Mouse (Mus musculus) hindbrain, embryonic 13.5 days (tissue): ENCODE results near the gene Cyp39a1. TPM values are rescaled to one million over a fixed set of nuclear protein-coding genes. Genes with fewer than 3 reads are reported as not detected.

Experiments used
- ATAC-seq: fragments of 200-750 bp; cut with Nextera tagmentation; 2 replicates; pipeline ENCODE4 v1.8.0; 2017; ENCODE audit warnings: moderate TSS enrichment; ENCODE audit not compliant: low FRiP score
- H3K27ac ChIP-seq: fragments of 300-500 bp; sonication (generic); 2 replicates; pipeline ENCODE4 v1.5.1; 2015; ENCODE audit warnings: inconsistent platforms, mild to moderate bottlenecking, moderate library complexity
- H3K27me3 ChIP-seq: fragments of 300-500 bp; sonication (generic); 2 replicates; pipeline ENCODE4 v1.6.1; 2015; ENCODE audit warnings: mild to moderate bottlenecking, inconsistent platforms
- H3K36me3 ChIP-seq: fragments of 300-500 bp; sonication (generic); 2 replicates; pipeline ENCODE4 v1.6.1; 2015; ENCODE audit warnings: mild to moderate bottlenecking, inconsistent platforms
- H3K4me1 ChIP-seq: fragments of 300-500 bp; sonication (generic); replicated peaks from 2 replicates; pipeline ENCODE4 v1.6.1; 2015; ENCODE audit warnings: inconsistent platforms
- H3K4me2 ChIP-seq: fragments of 300-500 bp; sonication (generic); 2 replicates; pipeline ENCODE4 v1.6.1; 2015; ENCODE audit warnings: inconsistent platforms, mild to moderate bottlenecking, moderate library complexity
- H3K4me3 ChIP-seq: fragments of 300-500 bp; sonication (generic); 2 replicates; pipeline ENCODE4 v1.5.1; 2015; ENCODE audit warnings: mild to moderate bottlenecking, inconsistent platforms
- H3K9ac ChIP-seq: fragments of 300-500 bp; sonication (generic); 2 replicates; pipeline ENCODE4 v1.6.1; 2015; ENCODE audit warnings: mild to moderate bottlenecking, inconsistent platforms
- H3K9me3 ChIP-seq: fragments of 300-500 bp; sonication (generic); 2 replicates; pipeline ENCODE4 v1.6.1; 2016; ENCODE audit warnings: inconsistent platforms
- WGBS: fragments of 180-500 bp; shearing (Covaris S2); methylation state at CpG from one replicate; pipeline ENCODE4 v1.1.7; 2015; 5-methylcytosine and 5-hydroxymethylcytosine counted together
- polyA plus RNA-seq: library from polyadenylated mRNA; unstranded; fragments of >200 nt; fragmentation: Nextera tagmentation; extraction: Ambion mirVana; gene quantifications from 2 replicates; pipeline ENCODE4 v1.2.1, GENCODE M21; 2015

Cyp39a1 gene
- polyA plus RNA-seq, 1 experiment from 2014 or later, result 16.8 TPM

DNA sequence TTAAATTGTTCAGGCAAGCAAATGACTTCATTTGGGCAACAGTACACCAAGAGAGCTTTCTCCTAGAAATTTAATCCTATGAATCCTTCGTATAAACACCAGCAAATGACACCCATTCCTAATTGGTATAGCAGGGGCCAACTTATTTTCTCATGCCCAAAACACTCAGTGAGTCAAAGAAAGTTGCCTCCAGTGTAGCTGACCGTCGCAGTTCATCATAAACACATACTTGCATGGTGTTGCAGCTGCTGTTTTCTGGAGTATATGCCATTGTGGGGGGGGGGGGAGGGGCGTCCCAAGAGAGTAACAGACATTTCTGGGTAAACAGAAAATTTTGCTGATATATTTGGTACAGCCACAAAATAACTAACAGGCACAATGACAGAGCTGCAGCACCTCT, 67.0 kb downstream of the Cyp39a1 start:
- ATAC-seq, result no peak
- Histone ChIP-seq H3K4me1 (no peaks in the 10 kb centered on the region), H3K27ac (no peak overlapping the region), H3K27me3 (no peaks in the 10 kb centered on the region), H3K9me3 (no peaks in the 10 kb centered on the region), H3K4me2 (no peak overlapping the region), H3K36me3 (no peaks in the 10 kb centered on the region), H3K4me3 (no peak overlapping the region), H3K9ac (no peak overlapping the region)
- 88% methylated on average over 4 of the region's 4 CpGs for WGBS

DNA sequence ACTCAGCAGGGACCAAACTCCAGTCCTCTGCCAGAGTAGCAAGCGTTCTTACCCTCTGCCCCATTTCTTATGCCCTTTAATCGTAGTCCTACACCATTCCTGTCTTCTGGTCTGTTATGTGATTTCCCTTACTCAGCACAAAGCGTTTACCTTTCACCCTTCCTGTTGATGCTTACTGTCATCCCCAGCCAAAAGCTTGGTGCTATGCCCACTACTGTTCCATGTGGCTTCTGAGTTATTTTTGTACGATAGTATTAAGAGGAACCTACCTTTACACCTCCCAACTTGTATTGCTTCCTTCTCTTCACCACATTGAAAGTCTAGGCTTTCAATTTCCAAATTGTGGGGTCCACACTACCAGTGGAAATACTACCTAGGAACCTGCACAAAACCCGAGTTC, 76.7 kb downstream of the Cyp39a1 start:
- no peak overlapping the region for H3K27ac ChIP-seq
- no peak overlapping the region for H3K9ac ChIP-seq
- 85% methylated on average over 5 of the region's 5 CpGs for WGBS
- no peak for ATAC-seq
- H3K36me3 ChIP-seq, result 0 out of 2 replicates have a peak, but pooled peaks cover 4% of the 10 kb centered on the region
- H3K4me3 ChIP-seq, result no peak overlapping the region
- H3K4me1 ChIP-seq, result no peaks in the 10 kb centered on the region
- no peaks in the 10 kb centered on the region for H3K27me3 ChIP-seq
- no peak overlapping the region for H3K4me2 ChIP-seq
- 0 out of 2 replicates have a peak, but pooled peaks cover 6% of the 10 kb centered on the region for H3K9me3 ChIP-seq

DNA sequence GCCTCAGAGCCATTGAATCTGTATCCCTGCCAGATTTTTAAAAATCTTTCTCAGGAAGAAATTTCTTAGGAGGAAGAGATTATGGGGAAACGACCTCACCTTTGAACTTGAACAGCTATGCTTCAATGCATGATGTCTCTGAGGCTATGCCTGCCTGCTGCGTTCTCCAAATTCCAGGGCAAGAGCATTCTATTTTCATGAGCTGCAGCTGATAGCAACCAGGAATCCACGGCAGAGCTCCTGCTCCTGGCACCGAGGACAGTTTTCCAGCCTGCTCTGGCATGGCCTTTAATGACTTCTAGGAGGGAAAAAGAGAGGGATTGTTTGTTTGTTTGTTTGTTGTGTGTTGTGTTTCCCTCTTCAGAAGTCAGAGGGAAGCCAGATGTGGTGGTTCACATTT, 77.2 kb downstream of the Cyp39a1 start:
- H3K4me3 ChIP-seq, result no peak overlapping the region
- H3K9me3 ChIP-seq, result 0 out of 2 replicates have a peak, but pooled peaks cover 6% of the 10 kb centered on the region
- no peak overlapping the region for H3K4me2 ChIP-seq
- no peak for ATAC-seq
- no peaks in the 10 kb centered on the region for H3K4me1 ChIP-seq
- H3K36me3 ChIP-seq, result 0 out of 2 replicates have a peak, but pooled peaks cover 4% of the 10 kb centered on the region
- no peaks in the 10 kb centered on the region for H3K27me3 ChIP-seq
- no peak overlapping the region for H3K27ac ChIP-seq
- H3K9ac ChIP-seq, result no peak overlapping the region
- 76% methylated on average over 4 of the region's 4 CpGs for WGBS

DNA sequence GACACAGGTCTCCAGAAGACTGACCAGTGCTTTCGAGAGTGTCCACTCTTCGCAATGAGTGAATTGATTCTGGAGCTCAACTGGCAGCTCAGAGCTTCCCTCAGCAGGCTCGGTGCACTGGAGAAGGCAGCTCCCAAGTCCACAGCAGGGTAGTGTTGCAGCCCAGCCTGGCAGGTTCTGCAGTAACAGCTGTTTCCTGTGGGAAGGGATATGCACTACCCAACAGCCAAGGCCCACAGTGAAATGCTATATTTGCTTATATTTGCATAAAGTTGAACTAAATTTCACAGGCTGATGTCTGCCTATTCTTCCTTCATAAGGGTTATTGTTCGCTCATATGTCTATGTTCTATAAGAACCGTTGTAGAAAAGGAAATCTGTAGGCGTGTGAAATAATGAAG, 83.9 kb downstream of the Cyp39a1 start:
- WGBS, result 95% methylated on average over 6 of the region's 6 CpGs
- Histone ChIP-seq H3K27ac (no peak overlapping the region), H3K4me3 (no peak overlapping the region), H3K4me1 (no peaks in the 10 kb centered on the region), H3K27me3 (no peaks in the 10 kb centered on the region), H3K36me3 (no peaks in the 10 kb centered on the region), H3K9ac (no peak overlapping the region), H3K9me3 (no peaks in the 10 kb centered on the region), H3K4me2 (no peak overlapping the region)
- ATAC-seq, result no peak

DNA sequence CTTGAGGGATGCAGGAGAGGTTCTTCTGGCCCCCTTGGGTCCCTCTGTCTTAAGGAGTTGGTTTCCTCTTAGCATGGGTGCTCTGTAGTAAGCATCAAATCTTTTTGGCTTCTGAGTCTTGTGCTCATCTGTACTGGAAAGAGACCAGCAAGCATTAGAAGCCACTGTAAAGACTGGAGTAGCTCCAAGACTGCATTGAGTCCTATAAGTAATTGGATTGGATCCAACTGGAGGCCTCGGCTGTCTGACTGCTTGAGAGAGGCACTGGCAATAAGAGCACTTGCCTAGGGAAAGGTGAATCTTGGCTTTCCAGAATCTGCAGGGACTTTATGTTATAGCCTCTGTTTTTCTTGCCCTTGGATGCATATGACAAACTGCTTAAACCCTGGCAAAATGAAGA, 85.6 kb downstream of the Cyp39a1 start:
- Histone ChIP-seq H3K4me2 (no peak overlapping the region), H3K27ac (no peak overlapping the region), H3K4me1 (no peaks in the 10 kb centered on the region), H3K27me3 (no peaks in the 10 kb centered on the region), H3K9me3 (no peaks in the 10 kb centered on the region), H3K9ac (no peak overlapping the region), H3K4me3 (no peak overlapping the region), H3K36me3 (no peaks in the 10 kb centered on the region)
- 58% methylated on average over 1 of the region's 1 CpGs for WGBS
- ATAC-seq, result no peak

DNA sequence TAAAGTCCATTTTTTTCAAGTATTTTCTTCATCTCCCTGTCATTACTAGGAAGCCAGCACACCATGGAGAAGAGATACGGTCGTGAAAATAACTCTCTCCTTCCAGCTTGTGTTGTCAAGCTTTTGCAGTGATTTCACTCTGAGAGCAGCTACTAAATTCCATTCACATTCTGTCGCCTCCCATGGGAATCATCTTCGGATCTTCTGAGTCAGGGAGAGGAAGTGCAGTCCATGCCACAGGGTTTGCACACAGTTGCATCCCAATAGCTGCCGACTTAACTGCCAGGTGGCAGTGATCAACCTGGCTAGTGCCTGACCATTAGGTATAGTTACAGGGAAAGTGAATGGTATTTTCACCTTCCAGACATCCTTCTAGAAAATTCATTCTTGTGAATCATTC, 87.5 kb downstream of the Cyp39a1 start:
- no peak for ATAC-seq

DNA sequence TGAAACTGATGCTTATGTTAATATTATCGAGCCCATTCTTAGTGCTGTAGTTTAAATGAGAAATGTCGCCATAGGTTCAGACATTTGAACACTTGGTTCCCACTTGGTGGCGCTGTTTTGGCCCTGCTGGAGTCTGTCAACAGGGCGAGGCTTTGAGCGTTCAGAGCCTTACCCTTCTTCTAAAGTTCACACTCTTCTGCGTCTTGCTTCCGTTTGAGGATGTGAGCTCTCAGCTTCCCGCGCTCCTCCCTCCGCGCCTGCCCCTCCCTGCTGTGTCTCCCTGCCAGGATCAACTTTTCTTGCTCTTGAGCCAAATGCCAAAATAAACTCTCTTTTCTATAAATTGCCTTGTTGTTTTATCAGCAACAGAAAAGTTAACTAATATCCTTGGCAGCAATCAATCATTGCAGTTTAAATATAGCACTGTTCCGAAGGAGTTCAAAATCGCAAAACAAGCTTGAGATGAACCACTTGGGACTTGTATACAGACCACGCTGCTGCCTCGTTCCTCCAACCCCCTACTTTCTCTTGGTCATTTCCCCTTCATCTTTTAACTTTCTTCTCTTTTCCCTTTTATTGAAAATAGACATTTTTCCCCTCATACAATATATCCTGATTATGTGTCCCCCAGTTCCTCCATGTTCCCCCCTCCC, 91.5 kb downstream of the Cyp39a1 start:
- no peak for ATAC-seq
- Histone ChIP-seq H3K4me2 (no peak overlapping the region), H3K27ac (no peak overlapping the region), H3K27me3 (no peaks in the 10 kb centered on the region), H3K4me3 (no peak overlapping the region), H3K36me3 (no peaks in the 10 kb centered on the region), H3K9me3 (no peaks in the 10 kb centered on the region), H3K4me1 (no peaks in the 10 kb centered on the region), H3K9ac (no peak overlapping the region)
- 63% methylated on average over 15 of the region's 15 CpGs for WGBS

More for the DNA sequence above, 87.5 kb downstream of the Cyp39a1 start:
- Histone ChIP-seq H3K27ac (no peak overlapping the region), H3K4me1 (no peaks in the 10 kb centered on the region), H3K27me3 (no peaks in the 10 kb centered on the region), H3K4me3 (no peak overlapping the region), H3K4me2 (no peak overlapping the region), H3K36me3 (no peaks in the 10 kb centered on the region), H3K9ac (no peak overlapping the region), H3K9me3 (no peaks in the 10 kb centered on the region)
- WGBS, result 73% methylated on average over 5 of the region's 5 CpGs

DNA sequence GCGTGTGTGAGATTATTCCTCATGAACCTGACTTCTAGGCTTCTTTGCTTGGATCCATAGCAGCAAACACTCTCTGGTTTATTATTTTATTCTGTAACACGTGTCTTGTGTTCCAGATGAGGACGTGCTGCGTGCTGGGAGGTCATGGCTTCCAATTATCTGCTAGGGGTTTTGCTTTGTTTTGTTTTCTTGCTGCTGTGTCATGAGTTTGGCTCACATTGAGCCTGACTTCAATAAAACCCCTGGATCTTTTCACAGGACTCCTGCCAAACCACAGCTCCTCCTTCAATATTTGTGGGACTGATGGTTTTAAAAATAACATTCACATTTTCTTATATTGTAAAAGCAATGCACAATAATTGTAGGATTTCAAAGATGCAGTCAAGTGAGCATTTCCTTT, 117.3 kb downstream of the Cyp39a1 start:
- H3K4me1 ChIP-seq, result no peaks in the 10 kb centered on the region
- no peaks in the 10 kb centered on the region for H3K36me3 ChIP-seq
- WGBS, result 69% methylated on average over 4 of the region's 4 CpGs
- no peak overlapping the region for H3K4me2 ChIP-seq
- ATAC-seq, result no peak
- no peak overlapping the region for H3K27ac ChIP-seq
- no peaks in the 10 kb centered on the region for H3K27me3 ChIP-seq
- H3K4me3 ChIP-seq, result no peak overlapping the region
- no peaks in the 10 kb centered on the region for H3K9me3 ChIP-seq
- no peak overlapping the region for H3K9ac ChIP-seq

DNA sequence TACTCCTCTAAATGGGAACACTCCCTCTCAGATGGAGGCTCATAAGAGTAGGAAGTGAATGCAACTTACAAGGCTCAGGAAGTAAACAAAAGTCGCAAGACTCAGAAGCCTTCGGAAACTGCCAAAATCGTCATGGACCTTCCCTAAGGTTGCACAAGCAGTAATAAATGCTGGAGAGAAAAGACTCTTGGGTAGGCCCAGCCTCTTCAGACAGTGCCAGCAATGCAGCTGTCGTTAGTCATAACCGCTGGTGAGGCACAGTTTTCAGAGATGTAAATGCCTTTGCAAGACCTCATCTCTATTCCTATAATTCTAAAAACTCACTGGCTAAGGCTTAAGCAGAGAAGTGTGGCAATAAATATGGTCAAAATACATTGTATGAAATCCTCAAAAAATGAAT, 121.0 kb downstream of the Cyp39a1 start:
- ATAC-seq, result no peak
- Histone ChIP-seq H3K9ac (no peak overlapping the region), H3K36me3 (no peaks in the 10 kb centered on the region), H3K27ac (no peak overlapping the region), H3K27me3 (no peaks in the 10 kb centered on the region), H3K4me3 (no peak overlapping the region), H3K4me2 (no peak overlapping the region), H3K9me3 (no peaks in the 10 kb centered on the region), H3K4me1 (no peaks in the 10 kb centered on the region)
- 94% methylated on average over 5 of the region's 5 CpGs for WGBS

DNA sequence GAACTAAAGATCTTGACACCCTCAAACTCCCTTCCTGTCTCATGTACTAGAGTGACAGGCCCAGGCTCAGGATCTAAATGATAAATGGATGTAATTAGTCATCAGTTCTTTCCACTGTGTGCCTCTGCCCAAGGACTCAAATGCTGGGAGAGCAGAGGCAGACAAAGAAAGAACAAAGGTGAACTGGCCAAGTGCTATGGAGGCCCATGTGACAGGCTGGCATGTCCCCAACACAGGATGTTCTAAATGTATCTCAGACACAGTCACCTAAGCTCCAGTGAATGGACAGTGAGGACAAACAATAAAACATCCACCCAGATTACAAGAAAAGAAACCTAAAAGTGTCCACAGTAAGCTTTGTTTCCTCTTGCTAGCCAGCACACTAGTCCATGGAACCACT, 122.2 kb downstream of the Cyp39a1 start:
- Histone ChIP-seq H3K27me3 (no peaks in the 10 kb centered on the region), H3K36me3 (no peaks in the 10 kb centered on the region), H3K4me3 (no peak overlapping the region), H3K4me1 (no peaks in the 10 kb centered on the region), H3K27ac (no peak overlapping the region), H3K9ac (no peak overlapping the region), H3K4me2 (no peak overlapping the region), H3K9me3 (no peaks in the 10 kb centered on the region)
- ATAC-seq, result no peak

DNA sequence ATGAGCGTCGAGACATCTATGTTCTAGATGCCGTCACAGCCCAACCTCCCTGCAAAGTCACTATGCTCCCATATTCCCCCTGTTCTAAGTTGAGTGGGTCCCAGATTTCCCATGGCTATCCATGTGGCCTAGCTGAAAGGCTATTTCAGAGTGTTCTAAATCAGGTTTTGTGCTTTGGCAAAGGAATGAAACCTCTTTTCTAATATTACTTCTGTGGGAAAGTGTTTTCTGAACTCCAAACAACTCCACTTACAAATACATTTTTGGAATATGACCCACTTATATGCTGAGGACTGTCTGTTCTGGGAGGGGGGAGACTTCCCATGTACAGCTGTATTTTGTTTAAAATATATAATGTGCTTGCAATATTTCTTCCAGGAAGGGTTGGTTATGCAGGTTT, 124.5 kb downstream of the Cyp39a1 start:
- no peaks in the 10 kb centered on the region for H3K9me3 ChIP-seq
- H3K4me2 ChIP-seq, result no peak overlapping the region
- no peak for ATAC-seq
- no peaks in the 10 kb centered on the region for H3K27me3 ChIP-seq
- no peaks in the 10 kb centered on the region for H3K36me3 ChIP-seq
- H3K4me1 ChIP-seq, result no peaks in the 10 kb centered on the region
- no peak overlapping the region for H3K4me3 ChIP-seq
- 99% methylated on average over 3 of the region's 3 CpGs for WGBS
- H3K9ac ChIP-seq, result no peak overlapping the region
- H3K27ac ChIP-seq, result no peak overlapping the region

DNA sequence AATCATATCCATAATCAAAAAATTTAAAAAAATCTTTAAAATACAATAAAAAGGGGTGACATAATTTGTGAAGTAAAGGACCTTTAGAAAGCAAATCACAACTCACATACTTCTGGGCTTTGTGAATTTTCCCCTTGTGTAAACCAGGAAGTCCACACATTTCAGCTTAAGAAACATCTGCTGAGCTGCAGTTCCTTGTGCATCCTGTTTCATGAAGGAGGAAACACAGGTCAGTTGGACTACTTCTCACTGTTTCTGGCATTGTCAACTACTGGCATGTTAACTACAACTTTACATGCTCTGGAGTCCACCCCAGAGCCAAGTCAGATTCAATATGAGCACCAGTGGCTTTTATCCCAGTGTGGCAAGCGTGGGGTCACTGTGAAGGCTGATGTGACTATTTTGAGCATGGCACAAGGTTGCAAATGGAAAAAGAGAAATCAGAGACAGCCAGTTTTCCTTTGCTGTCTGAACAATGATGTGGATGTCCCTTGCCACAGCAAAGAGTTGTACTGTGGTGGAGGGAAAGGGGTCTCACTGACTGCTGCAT, 127.6 kb downstream of the Cyp39a1 start:
- no peak for ATAC-seq
- H3K9me3 ChIP-seq, result no peaks in the 10 kb centered on the region
- H3K9ac ChIP-seq, result no peak overlapping the region
- no peak overlapping the region for H3K4me2 ChIP-seq
- WGBS, result 75% methylated on average over 1 of the region's 1 CpGs
- H3K4me1 ChIP-seq, result no peaks in the 10 kb centered on the region
- no peaks in the 10 kb centered on the region for H3K36me3 ChIP-seq
- H3K4me3 ChIP-seq, result no peak overlapping the region
- no peak overlapping the region for H3K27ac ChIP-seq
- no peaks in the 10 kb centered on the region for H3K27me3 ChIP-seq
